Mouse (Mus musculus): ENCODE results near the gene Hoxb4. TPM values are rescaled to one million over a fixed set of nuclear protein-coding genes. Genes with fewer than 3 reads are reported as not detected.

Gene Hoxb4
- total and polyA plus RNA-seq, 3 experiments = 2.7 to 5.5 (median 3.3) TPM

- Histone ChIP-seq H3K4me1 (ENCODE audit: control insufficient read depth in 1 of 2, insufficient read depth in 2 of 2) (peaks cover 5 to 8% of the 10 kb centered on the region in 2 experiments; a peak in 3 of 4 replicates), H3K9me3 (replicated peaks; ENCODE audit: low read length) (peaks cover 16% of the 10 kb centered on the region), H3K9ac (ENCODE audit: insufficient read depth, low read depth) (no peak overlapping the region), H3K4me3 (replicated peaks in 1 of 3; ENCODE audit: low read depth in 2 of 3, low read length in 2 of 3, poor library complexity in 1 of 3) (no peak overlapping the region), H3K27ac (ENCODE audit: insufficient read depth, low read depth) (no peak overlapping the region), H3K36me3 (replicated peaks in 1 of 2; ENCODE audit: control insufficient read depth in 1 of 2, insufficient read depth in 1 of 2, low read length in 1 of 2) (no peaks in the 10 kb centered on the region), H3K4me2 (ENCODE audit: insufficient read depth, low read depth, poor library complexity, severe bottlenecking) (no peak overlapping the region), H3K79me2 (replicated peaks; ENCODE audit: control insufficient read depth, extremely low read depth, insufficient read depth, poor library complexity, severe bottlenecking) (no peaks in the 10 kb centered on the region), H3K27me3 (replicated peaks) (peaks cover 96% of the 10 kb centered on the region)
- no peak for TF ChIP-seq TCF12 (IDR thresholded peaks at IDR 0.05; ENCODE audit: low read depth, low read length)
- no peak for TF ChIP-seq RCOR1 (conservative IDR thresholded peaks at IDR 0.05; ENCODE audit: low read depth, low read length)
- no peak for TF ChIP-seq KAT2A (IDR thresholded peaks at IDR 0.05; ENCODE audit: insufficient replicate concordance, low read length)
- no peak for TF ChIP-seq POLR2A (IDR thresholded peaks at IDR 0.05; ENCODE audit: low read depth, low read length)
- no peak for TF ChIP-seq MYC (IDR thresholded peaks at IDR 0.05; ENCODE audit: low read depth, low read length)
- no peak for TF ChIP-seq TBP (conservative IDR thresholded peaks at IDR 0.05; ENCODE audit: low read depth, low read length)
- TF ChIP-seq ZMIZ1 (IDR thresholded peaks at IDR 0.05; ENCODE audit: low read depth, low read length) = no peak
- no peak for DNase-seq (ENCODE audit: extremely low read depth)
- dilution Hi-C loops (cut with MboI; ENCODE audit: extremely low pct_ligation_motif_present, extremely low pct_unique_long_range_greater_than_20kb, low sequenced_read_pairs) (no loop called here), in situ Hi-C loops (cut with MboI; ENCODE audit: low pct_ligation_motif_present, low pct_unique_long_range_greater_than_20kb, low sequenced_read_pairs) (no loop called here)
These were observed 31.2 kb upstream of the Hoxb4 start for GRCm38 (mm10) chr11:96286739-96287385.

- no peaks in the 10 kb centered on the region for H3K79me2 ChIP-seq (replicated peaks; ENCODE audit: control insufficient read depth, extremely low read depth, insufficient read depth, poor library complexity, severe bottlenecking)
- no peak overlapping the region for H3K4me2 ChIP-seq (ENCODE audit: insufficient read depth, low read depth, poor library complexity, severe bottlenecking)
- no peaks in the 10 kb centered on the region for H3K36me3 ChIP-seq (replicated peaks in 1 of 2; ENCODE audit: control insufficient read depth in 1 of 2, insufficient read depth in 1 of 2, low read length in 1 of 2)
- peaks cover 16% of the 10 kb centered on the region for H3K9me3 ChIP-seq (replicated peaks; ENCODE audit: low read length)
- no peak overlapping the region for H3K9ac ChIP-seq (ENCODE audit: insufficient read depth, low read depth)
- H3K27me3 ChIP-seq (replicated peaks) = peaks cover 95% of the 10 kb centered on the region
- dilution Hi-C loops (cut with MboI; ENCODE audit: extremely low pct_ligation_motif_present, extremely low pct_unique_long_range_greater_than_20kb, low sequenced_read_pairs) = no loop called here
- TF ChIP-seq TCF12 (IDR thresholded peaks at IDR 0.05; ENCODE audit: low read depth, low read length) (no peak), MYC (IDR thresholded peaks at IDR 0.05; ENCODE audit: low read depth, low read length) (no peak), CTCF (conservative IDR thresholded peaks at IDR 0.05 in 1 of 2, IDR thresholded peaks at IDR 0.05 in 1 of 2; ENCODE audit: low read depth in 2 of 2, low read length in 2 of 2) (no peak), TBP (conservative IDR thresholded peaks at IDR 0.05; ENCODE audit: low read depth, low read length) (no peak), SMC3 (IDR thresholded peaks at IDR 0.05; ENCODE audit: low read depth, low read length) (no peak), ZKSCAN1 (IDR thresholded peaks at IDR 0.05; ENCODE audit: borderline replicate concordance, low read depth, low read length) (no peak), IRF4 (IDR thresholded peaks at IDR 0.05; ENCODE audit: low read depth, low read length) (no peak), GABPA (IDR thresholded peaks at IDR 0.05; ENCODE audit: insufficient replicate concordance, low read depth, low read length) (no peak), CHD2 (IDR thresholded peaks at IDR 0.05; ENCODE audit: low read length) (no peak), BHLHE40 (IDR thresholded peaks at IDR 0.05; ENCODE audit: low read depth, low read length) (no peak), CHD1 (IDR thresholded peaks at IDR 0.05; ENCODE audit: low read depth, low read length) (no peak), ZNF384 (IDR thresholded peaks at IDR 0.05; ENCODE audit: low read depth, low read length) (no peak), MEF2A (IDR thresholded peaks at IDR 0.05; ENCODE audit: borderline replicate concordance, low read depth, low read length) (no peak), MXI1 (IDR thresholded peaks at IDR 0.05; ENCODE audit: low read depth, low read length) (no peak), MAZ (IDR thresholded peaks at IDR 0.05; ENCODE audit: low read depth, low read length) (no peak), POLR2A (IDR thresholded peaks at IDR 0.05; ENCODE audit: low read depth, low read length) (no peak), MAFK (IDR thresholded peaks at IDR 0.05; ENCODE audit: insufficient replicate concordance, low read length) (no peak), JUND (conservative IDR thresholded peaks at IDR 0.05; ENCODE audit: low read depth, low read length) (no peak)
- no peak overlapping the region for H3K27ac ChIP-seq (ENCODE audit: insufficient read depth, low read depth)
- in situ Hi-C loops (cut with MboI; ENCODE audit: low pct_ligation_motif_present, low pct_unique_long_range_greater_than_20kb, low sequenced_read_pairs) = no loop called here
- DNase-seq (ENCODE audit: extremely low read depth) = no peak
- H3K4me1 ChIP-seq (ENCODE audit: control insufficient read depth in 1 of 2, insufficient read depth in 2 of 2) = peaks cover 5 to 8% of the 10 kb centered on the region in 2 experiments; a peak in 3 of 4 replicates
- no peak overlapping the region for H3K4me3 ChIP-seq (replicated peaks in 1 of 3; ENCODE audit: low read depth in 2 of 3, low read length in 2 of 3, poor library complexity in 1 of 3)
These were observed 30.7 kb upstream of the Hoxb4 start for GRCm38 (mm10) chr11:96287411-96287810.
